In genomic region chr1:97848601-97849241, GRCm38 (mm10) we compare ENCODE assay signal across 19 mouse cellular contexts.
DNase-seq lines count a peak whose midpoint lies in the region; ATAC-seq and TF ChIP-seq lines count a peak whose summit lies in the region.
"Had no signal": no experiment of that assay in that cellular context is flagged by ENCODE, and none has a peak within 500 bp of the region (broad histone marks: within the 10 kb centered on the region; RNA-seq: fewer than 3 reads in every experiment).

No protein-coding gene starts in this region.

- peak overlapping the region; percentile 53 for H3K27ac ChIP-seq in forebrain, embryonic 10.5 days
- no peak overlapping the region for H3K27ac ChIP-seq in forebrain, postnatal 0 days (ENCODE audit: low read depth, low read length)
- peak overlapping the region; percentile 64 for H3K27ac ChIP-seq in midbrain, embryonic 10.5 days (replicated peaks)
- no peak overlapping the region for H3K27ac ChIP-seq in neural tube, embryonic 14.5 days (ENCODE audit: low read depth, low read length)
- H3K27ac ChIP-seq: kidney, postnatal 0 days; liver, embryonic 13.5 days had no signal

- peaks cover 31% of the 10 kb centered on the region for H3K4me1 ChIP-seq in forebrain, embryonic 10.5 days
- H3K4me1 ChIP-seq in forebrain, postnatal 0 days (ENCODE audit: insufficient read depth): peaks cover 17% of the 10 kb centered on the region
- peaks cover 24% of the 10 kb centered on the region for H3K4me1 ChIP-seq in midbrain, embryonic 10.5 days
- 0 out of 2 replicates have a peak, but pooled peaks cover 9% of the 10 kb centered on the region for H3K4me1 ChIP-seq in neural tube, embryonic 14.5 days (ENCODE audit: control insufficient read depth, insufficient read depth, low read length)
- H3K4me1 ChIP-seq: heart, embryonic 12.5 days; liver, embryonic 13.5 days had no signal

- no peaks in the 10 kb centered on the region for H3K36me3 ChIP-seq in forebrain, embryonic 10.5 days (replicated peaks)
- no peaks in the 10 kb centered on the region for H3K36me3 ChIP-seq in forebrain, postnatal 0 days (ENCODE audit: insufficient read depth)
- H3K36me3 ChIP-seq in midbrain, embryonic 10.5 days: 0 out of 2 replicates have a peak, but pooled peaks cover 2% of the 10 kb centered on the region
- no peaks in the 10 kb centered on the region for H3K36me3 ChIP-seq in neural tube, embryonic 14.5 days (ENCODE audit: control insufficient read depth, insufficient read depth, low read length)
- H3K36me3 ChIP-seq: liver, embryonic 13.5 days had no signal

- 0 out of 2 replicates have a peak, but pooled peaks have one; percentile 13 for TF ChIP-seq CTCF in forebrain, postnatal 0 days (IDR thresholded peaks at IDR 0.05; ENCODE audit: low read depth)

- no peaks in the 10 kb centered on the region for H3K9me3 ChIP-seq in forebrain, embryonic 10.5 days
- H3K9me3 ChIP-seq in forebrain, postnatal 0 days (ENCODE audit: low read length): no peaks in the 10 kb centered on the region
- H3K9me3 ChIP-seq in midbrain, embryonic 10.5 days (replicated peaks): no peaks in the 10 kb centered on the region
- H3K9me3 ChIP-seq in neural tube, embryonic 14.5 days (ENCODE audit: control insufficient read depth, low read length): no peaks in the 10 kb centered on the region
- H3K9me3 ChIP-seq: heart, embryonic 12.5 days; liver, embryonic 13.5 days had no signal

- peak; percentile 38 for DNase-seq in forebrain, embryonic 10.5 days (ENCODE audit: extremely low spot score, low spot score)
- DNase-seq in forebrain, postnatal 0 days: peak; percentile 32
- DNase-seq in midbrain, embryonic 10.5 days (ENCODE audit: low spot score): peak; percentile 28
- DNase-seq in layer of hippocampus, adult 11-12 months (ENCODE audit: low spot score): no peak
- no peak for DNase-seq in heart, adult 11 months
- DNase-seq: adrenal gland, postnatal 14 days; cerebellum, postnatal 36 days; layer of hippocampus, adult 9-11 months; left cerebral cortex, postnatal 4 days; liver, embryonic 13.5 days; lung, postnatal 10 days; right cerebral cortex, postnatal 25 days; thymus, postnatal 14 days had no signal

- H3K4me3 ChIP-seq in forebrain, embryonic 10.5 days: no peak overlapping the region; the same call in 1 of the 2 replicates
- no peak overlapping the region for H3K4me3 ChIP-seq in forebrain, postnatal 0 days (ENCODE audit: low read depth, low read length)
- no peak overlapping the region for H3K4me3 ChIP-seq in midbrain, embryonic 10.5 days
- H3K4me3 ChIP-seq in neural tube, embryonic 14.5 days (ENCODE audit: low read depth, low read length): no peak overlapping the region
- H3K4me3 ChIP-seq: heart, embryonic 12.5 days; liver, embryonic 13.5 days had no signal

- 32% methylated on average over 14 of the region's 14 CpGs for WGBS in forebrain, embryonic 10.5 days
- 10% methylated on average over 14 of the region's 14 CpGs for WGBS in forebrain, postnatal 0 days
- WGBS in midbrain, embryonic 10.5 days: 46% methylated on average over 14 of the region's 14 CpGs
- 13% methylated on average over 14 of the region's 14 CpGs for WGBS in neural tube, embryonic 14.5 days

- ATAC-seq in forebrain, postnatal 0 days: peak; percentile 80
- peak; percentile 59; the same call in 1 of the 2 replicates for ATAC-seq in neural tube, embryonic 14.5 days (ENCODE audit: low read depth)
- no peak for ATAC-seq in megakaryocyte progenitor cell, adult 5-6 weeks (replicated peaks; ENCODE audit: poor library complexity)
- ATAC-seq: CD4-positive, CD25-positive, alpha-beta regulatory T cell, adult 4 months; inflammation-experienced regulatory T-cells, adult 6 months had no signal

- 0 out of 2 replicates have a peak overlapping the region, but pooled peaks have one; percentile 19 for H3K4me2 ChIP-seq in forebrain, postnatal 0 days (ENCODE audit: low read depth)
- no peak overlapping the region for H3K4me2 ChIP-seq in neural tube, embryonic 14.5 days (ENCODE audit: low read depth, low read length)
- H3K4me2 ChIP-seq: heart, embryonic 12.5 days; liver, embryonic 13.5 days had no signal

- no peaks in the 10 kb centered on the region for H3K27me3 ChIP-seq in forebrain, embryonic 10.5 days (ENCODE audit: poor library complexity, severe bottlenecking)
- no peaks in the 10 kb centered on the region for H3K27me3 ChIP-seq in forebrain, postnatal 0 days (ENCODE audit: insufficient read depth, low read length)
- no peaks in the 10 kb centered on the region for H3K27me3 ChIP-seq in midbrain, embryonic 10.5 days (ENCODE audit: low read depth, poor library complexity, severe bottlenecking)
- H3K27me3 ChIP-seq in neural tube, embryonic 14.5 days (ENCODE audit: control insufficient read depth, insufficient read depth, low read length): no peaks in the 10 kb centered on the region
- H3K27me3 ChIP-seq: heart, embryonic 12.5 days; liver, embryonic 13.5 days had no signal

- H3K9ac ChIP-seq in forebrain, postnatal 0 days: no peak overlapping the region
- H3K9ac ChIP-seq in neural tube, embryonic 14.5 days (replicated peaks; ENCODE audit: low read depth, low read length): no peak overlapping the region
- H3K9ac ChIP-seq: heart, embryonic 12.5 days; liver, embryonic 13.5 days had no signal

Comparison
In these comparisons a context has a peak if more than half of its experiments do, and no peak if none do; other contexts are left out.
1. H3K27ac ChIP-seq: peak in forebrain, embryonic 10.5 days (single experiment) and midbrain, embryonic 10.5 days (single experiment); none in forebrain, postnatal 0 days (single experiment) and neural tube, embryonic 14.5 days (single experiment).
2. DNase-seq: peak in forebrain, embryonic 10.5 days (single experiment), forebrain, postnatal 0 days (single experiment) and midbrain, embryonic 10.5 days (single experiment); none in layer of hippocampus, adult 11-12 months (single experiment) and heart, adult 11 months (single experiment).